19 mouse cellular contexts compared by ENCODE assay signal in the genomic region with DNA sequence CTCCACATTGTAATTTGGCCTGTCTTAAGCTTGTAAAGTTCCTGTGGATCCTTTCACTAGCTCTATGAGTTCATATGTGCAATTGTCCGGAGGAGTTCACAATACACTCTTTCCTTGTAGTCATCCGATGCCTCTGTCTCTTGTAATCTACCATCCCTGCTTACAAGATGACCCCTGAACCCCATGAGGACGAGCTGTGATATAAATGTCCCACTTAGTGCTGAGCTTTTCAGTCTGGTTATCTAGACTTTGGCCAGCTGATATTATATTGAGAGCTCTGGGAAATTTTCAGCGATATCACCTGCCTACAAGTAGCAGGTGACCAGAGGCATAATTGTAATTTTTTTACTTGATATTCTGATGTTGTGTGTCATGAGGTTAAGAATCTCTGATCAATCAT.
DNase-seq lines count a peak whose midpoint lies in the region; ATAC-seq and TF ChIP-seq lines count a peak whose summit lies in the region.
"Had no signal": no experiment of that assay in that cellular context is flagged by ENCODE, and none has a peak within 500 bp of the region (broad histone marks: within the 10 kb centered on the region; RNA-seq: fewer than 3 reads in every experiment).

No protein-coding gene starts in this region.

- H3K4me1 ChIP-seq in intestine, embryonic 16.5 days (ENCODE audit: control insufficient read depth, insufficient read depth, low read length): no peaks in the 10 kb centered on the region
- H3K4me1 ChIP-seq in intestine, embryonic 15.5 days (replicated peaks): no peaks in the 10 kb centered on the region
- H3K4me1 ChIP-seq in intestine, postnatal 0 days (replicated peaks; ENCODE audit: control insufficient read depth, insufficient read depth, low read length): no peaks in the 10 kb centered on the region

- H3K27ac ChIP-seq in intestine, embryonic 16.5 days (ENCODE audit: low read length): no peak overlapping the region
- no peak overlapping the region for H3K27ac ChIP-seq in intestine, embryonic 15.5 days
- H3K27ac ChIP-seq in intestine, postnatal 0 days (ENCODE audit: low read depth, low read length): no peak overlapping the region

- no peak overlapping the region for H3K4me2 ChIP-seq in intestine, embryonic 16.5 days (ENCODE audit: low read depth, low read length)
- no peak overlapping the region for H3K4me2 ChIP-seq in intestine, embryonic 15.5 days (replicated peaks)
- no peak overlapping the region for H3K4me2 ChIP-seq in intestine, postnatal 0 days (replicated peaks; ENCODE audit: low read depth)

- no peak for DNase-seq in urinary bladder, postnatal 14 days (ENCODE audit: low spot score)
- DNase-seq: adrenal gland, adult 2 months; adrenal gland, adult 8-10 months; adrenal gland, postnatal 10 days; adrenal gland, postnatal 14 days; adrenal gland, postnatal 25 days; adrenal gland, postnatal 36 days; B cell, adult 2 months; cerebellum, adult 11 months; cerebellum, adult 11-12 months; cerebellum, adult 18-20 months had no signal

- no peaks in the 10 kb centered on the region for H3K9me3 ChIP-seq in intestine, embryonic 16.5 days (ENCODE audit: control insufficient read depth, low read length)
- no peaks in the 10 kb centered on the region for H3K9me3 ChIP-seq in intestine, embryonic 15.5 days
- no peaks in the 10 kb centered on the region for H3K9me3 ChIP-seq in intestine, postnatal 0 days (ENCODE audit: control insufficient read depth)
- H3K9me3 ChIP-seq: G1E had no signal

- no peaks in the 10 kb centered on the region for H3K27me3 ChIP-seq in intestine, embryonic 16.5 days (replicated peaks; ENCODE audit: control insufficient read depth, insufficient read depth, low read length)
- no peaks in the 10 kb centered on the region for H3K27me3 ChIP-seq in intestine, embryonic 15.5 days (replicated peaks)
- H3K27me3 ChIP-seq in intestine, postnatal 0 days (replicated peaks; ENCODE audit: control insufficient read depth, insufficient read depth, low read length): no peaks in the 10 kb centered on the region
- H3K27me3 ChIP-seq: CH12.LX, Patski had no signal

- no peak overlapping the region for H3K4me3 ChIP-seq in intestine, embryonic 16.5 days (ENCODE audit: low read length)
- no peak overlapping the region for H3K4me3 ChIP-seq in intestine, embryonic 15.5 days (replicated peaks)
- H3K4me3 ChIP-seq in intestine, postnatal 0 days (ENCODE audit: low read depth, low read length): no peak overlapping the region

- H3K36me3 ChIP-seq in intestine, embryonic 16.5 days (ENCODE audit: control insufficient read depth, insufficient read depth, low read length): no peaks in the 10 kb centered on the region
- no peaks in the 10 kb centered on the region for H3K36me3 ChIP-seq in intestine, embryonic 15.5 days
- H3K36me3 ChIP-seq in intestine, postnatal 0 days (ENCODE audit: control insufficient read depth, insufficient read depth): no peaks in the 10 kb centered on the region
- H3K36me3 ChIP-seq: G1E had no signal

- 63% methylated on average over 4 of the region's 4 CpGs for WGBS in intestine, embryonic 16.5 days
- 64% methylated on average over 4 of the region's 4 CpGs for WGBS in intestine, embryonic 15.5 days
- WGBS in intestine, postnatal 0 days: 54% methylated on average over 4 of the region's 4 CpGs

- H3K9ac ChIP-seq in intestine, embryonic 16.5 days (ENCODE audit: low read depth, low read length): no peak overlapping the region
- H3K9ac ChIP-seq in intestine, embryonic 15.5 days: no peak overlapping the region
- no peak overlapping the region for H3K9ac ChIP-seq in intestine, postnatal 0 days (ENCODE audit: low read depth, low read length)

- peak; percentile 75 for ATAC-seq in intestine, embryonic 16.5 days
- ATAC-seq in intestine, embryonic 15.5 days: no peak
- peak; percentile 96 for ATAC-seq in intestine, postnatal 0 days
- ATAC-seq: activated CD4-positive, CD25-positive, alpha-beta regulatory T cell, adult 4 months; CD4-positive, CD25-positive, alpha-beta regulatory T cell, adult 4 months; Patski had no signal

- TF ChIP-seq CTCF in intestine, postnatal 0 days (IDR thresholded peaks at IDR 0.05; ENCODE audit: low read depth): no peak
